Mouse (Mus musculus) fat pad, adult 2 months (tissue): ENCODE results near the gene Dnase2a.

ENCODE experiments used
- DNase-seq: peaks from one replicate; pipeline ENCODE4 v3.0.0-alpha.2; 2011; ENCODE audit warnings: low read depth, low spot score; ENCODE audit errors: extremely low read depth

Gene Dnase2a

GRCm38 (mm10) chr8:84969241-84970134, 61.1 kb downstream of the Dnase2a start, which contains the start of the genes Gm49661, Prdx2 and Rnaseh2a:
Gene Gm49661 (minus strand): TSS chr8:84969433.
Gene Prdx2 (plus strand): TSS chr8:84969587.
Gene Rnaseh2a (minus strand): TSS chr8:84969767.
- no peak for DNase-seq

GRCm38 (mm10) chr8:84970135-84970790, 61.9 kb downstream of the Dnase2a start:
- DNase-seq = no peak

- no peak for DNase-seq
Measured at GRCm38 (mm10) chr8:84970913-84971312, 62.6 kb downstream of the Dnase2a start.
